Mouse (Mus musculus): ENCODE data around the gene Xirp1.

GRCm38 (mm10) chr9:119965186-119965585 is 58.2 kb downstream of the Xirp1 start:
- TF ChIP-seq EP300 (IDR thresholded peaks at IDR 0.05): no peak
- TF ChIP-seq CTCF (IDR thresholded peaks at IDR 0.05): no peak; the same call in 1 of the 2 replicates
